In genomic region chr2:180954061-180955047, GRCm38 (mm10) we compare ENCODE assay signal across 8 mouse cellular contexts. TPM values are rescaled to one million over a fixed set of nuclear protein-coding genes. Genes with fewer than 3 reads are reported as not detected.
DNase-seq lines count a peak whose midpoint lies in the region; ATAC-seq and TF ChIP-seq lines count a peak whose summit lies in the region.

Nkain4 (minus strand) TSS chr2:180954699.

- intact Hi-C loops in left cerebral cortex, postnatal 10 days (cut with DNase I), result no loop called here

- peak within 1 kb of the TSS; percentile 70 for H3K9ac ChIP-seq in forebrain, embryonic 11.5 days (ENCODE audit: low read length)
- H3K9ac ChIP-seq in hindbrain, embryonic 11.5 days (ENCODE audit: low read depth, low read length), result peak within 1 kb of the TSS; percentile 66

- under 1% methylated on average over 52 of the region's 52 CpGs for WGBS in forebrain, embryonic 11.5 days
- WGBS in hindbrain, embryonic 11.5 days, result under 1% methylated on average over 51 of the region's 52 CpGs
- WGBS in small intestine, adult 2 months, result 2% methylated on average over 52 of the region's 52 CpGs

- peak; percentile 93 for ATAC-seq in forebrain, embryonic 11.5 days (replicated peaks; ENCODE audit: low FRiP score)
- ATAC-seq in hindbrain, embryonic 11.5 days (ENCODE audit: low FRiP score), result peak; percentile 94

- DNase-seq in adrenal gland, adult 2 months, result peak; percentile 41
- DNase-seq in adrenal gland, postnatal 4 days (ENCODE audit: low spot score in 2 of 2), result no peak
- peak; percentile 62 for DNase-seq in brain, embryonic 18.5 days (ENCODE audit: low read depth, low spot score)
- DNase-seq in forebrain, embryonic 11.5 days (ENCODE audit: low spot score), result peak; percentile 93
- peak; percentile 92 for DNase-seq in hindbrain, embryonic 11.5 days (ENCODE audit: low spot score)
- DNase-seq in left cerebral cortex, postnatal 10 days (ENCODE audit: extremely low spot score in 1 of 2, low spot score in 2 of 2), result peak in 1 of 2 experiments; percentile 79
- DNase-seq in lung, postnatal 4 days, result peak; percentile 63 to 88

- H3K9me3 ChIP-seq in forebrain, embryonic 11.5 days (ENCODE audit: control insufficient read depth, low read length), result no peaks in the 10 kb centered on the region
- H3K9me3 ChIP-seq in hindbrain, embryonic 11.5 days (ENCODE audit: control insufficient read depth, low read length), result no peaks in the 10 kb centered on the region

- no peaks in the 10 kb centered on the region for H3K36me3 ChIP-seq in forebrain, embryonic 11.5 days (ENCODE audit: control insufficient read depth, insufficient read depth, low read length)
- H3K36me3 ChIP-seq in hindbrain, embryonic 11.5 days (ENCODE audit: control insufficient read depth, insufficient read depth, low read length), result no peaks in the 10 kb centered on the region
- H3K36me3 ChIP-seq in small intestine, adult 2 months (ENCODE audit: control insufficient read depth, insufficient read depth, low read length), result no peaks in the 10 kb centered on the region

- no peak for TF ChIP-seq POLR2A in small intestine, adult 2 months (IDR thresholded peaks at IDR 0.05; ENCODE audit: low read depth, low read length)

- H3K27me3 ChIP-seq in forebrain, embryonic 11.5 days (ENCODE audit: control insufficient read depth, insufficient read depth, low read length), result no peaks in the 10 kb centered on the region
- no peaks in the 10 kb centered on the region for H3K27me3 ChIP-seq in hindbrain, embryonic 11.5 days (ENCODE audit: control insufficient read depth, insufficient read depth, low read length)
- 0 out of 2 replicates have a peak, but pooled peaks cover 7% of the 10 kb centered on the region for H3K27me3 ChIP-seq in small intestine, adult 2 months (ENCODE audit: control insufficient read depth, insufficient read depth, low read length)

- H3K4me1 ChIP-seq in forebrain, embryonic 11.5 days (replicated peaks; ENCODE audit: control insufficient read depth, insufficient read depth, low read length), result peaks cover 18% of the 10 kb centered on the region
- peaks cover 14% of the 10 kb centered on the region for H3K4me1 ChIP-seq in hindbrain, embryonic 11.5 days (replicated peaks; ENCODE audit: control insufficient read depth, insufficient read depth, low read length)
- H3K4me1 ChIP-seq in small intestine, adult 2 months (ENCODE audit: control insufficient read depth, insufficient read depth, insufficient read length, low read length), result no peaks in the 10 kb centered on the region

- 0 out of 2 replicates have a peak, but pooled peaks have one; percentile 8 for TF ChIP-seq CTCF in small intestine, adult 2 months (IDR thresholded peaks at IDR 0.05; ENCODE audit: extremely low read depth, insufficient read length, insufficient replicate concordance, low read depth, low read length)

- peak within 1 kb of the TSS; percentile 93 for H3K4me2 ChIP-seq in forebrain, embryonic 11.5 days (ENCODE audit: low read depth, low read length, severe bottlenecking)
- peak within 1 kb of the TSS; percentile 87 for H3K4me2 ChIP-seq in hindbrain, embryonic 11.5 days (replicated peaks; ENCODE audit: low read depth, low read length)

- H3K27ac ChIP-seq in forebrain, embryonic 11.5 days (ENCODE audit: low read depth, low read length), result peak within 1 kb of the TSS; percentile 86
- H3K27ac ChIP-seq in hindbrain, embryonic 11.5 days (ENCODE audit: low read depth, low read length), result peak within 1 kb of the TSS; percentile 93
- no peak within 1 kb of the TSS for H3K27ac ChIP-seq in small intestine, adult 2 months (ENCODE audit: insufficient read depth, low read depth, low read length)

- peak within 1 kb of the TSS; percentile 61 for H3K4me3 ChIP-seq in forebrain, embryonic 11.5 days (ENCODE audit: low read depth, low read length)
- H3K4me3 ChIP-seq in hindbrain, embryonic 11.5 days (ENCODE audit: low read depth, low read length), result peak within 1 kb of the TSS; percentile 56
- peak within 1 kb of the TSS; percentile 62 for H3K4me3 ChIP-seq in small intestine, adult 2 months (ENCODE audit: low read depth, low read length)

RNA-seq across cellular contexts. Expression of gene Nkain4, which starts in this region (rescaled TPM):
- 1 to 10 TPM; 5.0 to 9.5 TPM for total RNA-seq in adrenal gland, adult 2 months (2021)
- 11.9 and 14.3 TPM in 2 replicates for polyA plus RNA-seq in adrenal gland, adult 2 months (2012; rRNA removed)
- 10 to 100 TPM in 1 of 2 experiments, 1 to 10 TPM in 1; 8.8 to 12.6 TPM for total RNA-seq in adrenal gland, postnatal 4 days (2021)
- polyA plus RNA-seq in forebrain, embryonic 11.5 days (2014; fragmentation: Nextera tagmentation; extraction: Ambion mirVana), result 33.5 and 36.1 TPM in 2 replicates
- polyA plus RNA-seq in hindbrain, embryonic 11.5 days (2014; fragmentation: Nextera tagmentation; extraction: Ambion mirVana), result 80.5 and 91.5 TPM in 2 replicates
- 10 to 100 TPM; 39.3 to 39.9 TPM for total RNA-seq in left cerebral cortex, postnatal 10 days (2021)
- polyA plus RNA-seq in small intestine, adult 2 months (2012; rRNA removed), result 2.1 and 4.8 TPM in 2 replicates

Comparison
In these comparisons a context has a peak if more than half of its experiments do, and no peak if none do; other contexts are left out.
1. DNase-seq: peak in adrenal gland, adult 2 months (single experiment), brain, embryonic 18.5 days (single experiment), forebrain, embryonic 11.5 days (single experiment), hindbrain, embryonic 11.5 days (single experiment) and lung, postnatal 4 days (2 of 2); none in adrenal gland, postnatal 4 days (0 of 2).
2. Peak in every context shown above with its lines, with median percentiles within 50 percentile points of each other: H3K4me3 ChIP-seq.